11 mouse cellular contexts compared by ENCODE assay signal in genomic region chrX:23284530-23285441, GRCm38 (mm10).
DNase-seq lines count a peak whose midpoint lies in the region; ATAC-seq and TF ChIP-seq lines count a peak whose summit lies in the region.
"Had no signal": no experiment of that assay in that cellular context is flagged by ENCODE, and none has a peak within 500 bp of the region (broad histone marks: within the 10 kb centered on the region; RNA-seq: fewer than 3 reads in every experiment).

No protein-coding gene starts in this region.

- no peaks in the 10 kb centered on the region for H3K27me3 ChIP-seq in forebrain, embryonic 13.5 days
- no peaks in the 10 kb centered on the region for H3K27me3 ChIP-seq in midbrain, embryonic 11.5 days (ENCODE audit: control insufficient read depth, insufficient read depth, low read length)
- H3K27me3 ChIP-seq: limb, embryonic 12.5 days had no signal

- no peaks in the 10 kb centered on the region for H3K9me3 ChIP-seq in forebrain, embryonic 13.5 days (replicated peaks)
- no peaks in the 10 kb centered on the region for H3K9me3 ChIP-seq in midbrain, embryonic 11.5 days (ENCODE audit: control insufficient read depth, low read length)
- H3K9me3 ChIP-seq: limb, embryonic 12.5 days had no signal

- intact Hi-C loops in gastrocnemius, adult 2 months (cut with DNase I): no loop called here

- no peak for TF ChIP-seq CTCF in gastrocnemius, adult 2 months (IDR thresholded peaks at IDR 0.05)

- H3K27ac ChIP-seq in gastrocnemius, adult 2 months: no peak overlapping the region
- H3K27ac ChIP-seq in forebrain, embryonic 13.5 days: peak overlapping the region; percentile 65
- peak overlapping the region; percentile 54 for H3K27ac ChIP-seq in midbrain, embryonic 11.5 days (ENCODE audit: low read depth, low read length)
- H3K27ac ChIP-seq: limb, embryonic 12.5 days had no signal

- peak overlapping the region; percentile 56 for H3K4me2 ChIP-seq in forebrain, embryonic 13.5 days
- H3K4me2 ChIP-seq in midbrain, embryonic 11.5 days: peak overlapping the region; percentile 37
- H3K4me2 ChIP-seq: limb, embryonic 12.5 days had no signal

- ATAC-seq in forebrain, embryonic 13.5 days: peak; percentile 59
- no peak; the same call in 1 of the 2 replicates for ATAC-seq in midbrain, embryonic 11.5 days (ENCODE audit: low FRiP score)
- no peak for ATAC-seq in CD4-positive, CD25-positive, alpha-beta regulatory T cell, adult 4 months
- ATAC-seq: lung, postnatal 0 days had no signal

- no peaks in the 10 kb centered on the region for H3K4me1 ChIP-seq in forebrain, embryonic 13.5 days
- no peaks in the 10 kb centered on the region for H3K4me1 ChIP-seq in midbrain, embryonic 11.5 days (ENCODE audit: control insufficient read depth, insufficient read depth, low read length)
- H3K4me1 ChIP-seq: limb, embryonic 12.5 days had no signal

- WGBS in forebrain, embryonic 13.5 days: 23% methylated on average over 11 of the region's 11 CpGs
- 39% methylated on average over 11 of the region's 11 CpGs for WGBS in midbrain, embryonic 11.5 days

- DNase-seq in gastrocnemius, adult 2 months: no peak
- no peak for DNase-seq in gastrocnemius, adult 8-10 months (ENCODE audit: low spot score in 2 of 2)
- DNase-seq in R1 (ENCODE audit: low read depth, low spot score): peak; percentile 1
- no peak for DNase-seq in midbrain, embryonic 11.5 days (ENCODE audit: low spot score, missing footprints)
- DNase-seq in urinary bladder, postnatal 4 days (ENCODE audit: low spot score in 2 of 2): no peak
- DNase-seq in thymus, postnatal 10 days (ENCODE audit: low spot score in 2 of 2): no peak

- H3K36me3 ChIP-seq in forebrain, embryonic 13.5 days (ENCODE audit: poor library complexity, severe bottlenecking): no peaks in the 10 kb centered on the region
- H3K36me3 ChIP-seq in midbrain, embryonic 11.5 days (ENCODE audit: control insufficient read depth, insufficient read depth, low read length): no peaks in the 10 kb centered on the region
- H3K36me3 ChIP-seq: limb, embryonic 12.5 days had no signal

- H3K9ac ChIP-seq in forebrain, embryonic 13.5 days: peak overlapping the region; percentile 48
- H3K9ac ChIP-seq in midbrain, embryonic 11.5 days (ENCODE audit: low read length): peak overlapping the region; percentile 38; the same call in 1 of the 2 replicates
- H3K9ac ChIP-seq: limb, embryonic 12.5 days had no signal

- H3K4me3 ChIP-seq in gastrocnemius, adult 2 months: peak overlapping the region; percentile 36
- peak overlapping the region; percentile 29 for H3K4me3 ChIP-seq in forebrain, embryonic 13.5 days
- peak overlapping the region; percentile 15; the same call in 1 of the 2 replicates for H3K4me3 ChIP-seq in midbrain, embryonic 11.5 days (ENCODE audit: low read depth, low read length)
- H3K4me3 ChIP-seq: erythroblast, embryonic 14.5 days; limb, embryonic 12.5 days had no signal
